Mouse (Mus musculus): Measurements from ENCODE around the gene Hax1.

DNA sequence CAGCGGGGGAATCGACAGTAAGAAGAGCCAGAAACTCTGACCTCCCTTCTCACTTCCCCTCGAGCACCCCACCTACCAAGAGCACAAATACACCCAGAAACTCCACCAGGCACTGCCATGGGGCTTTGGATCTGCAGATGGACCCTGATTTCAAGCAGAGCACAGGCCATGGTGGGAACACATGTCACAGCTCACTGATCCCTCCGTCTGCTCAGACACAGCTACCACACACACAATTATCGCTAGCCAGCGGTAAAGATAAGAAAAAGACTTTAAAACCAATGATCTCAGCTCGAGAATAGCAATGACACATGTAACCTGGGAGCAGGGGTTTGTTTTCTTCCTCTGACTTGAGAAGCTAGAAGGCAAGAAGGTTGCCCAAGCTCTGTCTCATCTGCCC, 30.1 kb downstream of the Hax1 start:
- TF ChIP-seq CTCF (IDR thresholded peaks at IDR 0.05; ENCODE audit: low read depth) (no peak), EP300 (IDR thresholded peaks at IDR 0.05; ENCODE audit: low read depth) (no peak)
